Mouse (Mus musculus) CD4-positive, CD25-positive, alpha-beta regulatory T cell, adult 4 months (primary cell): ENCODE results near the gene Vps37b. TPM values are rescaled to one million over a fixed set of nuclear protein-coding genes. Genes with fewer than 3 reads are reported as not detected.
A peak's percentile ranks its signal among the peaks of the same experiment; 100 is the strongest.

Experiments used
- ATAC-seq: one replicate; pipeline ENCODE4 v1.8.0; 2017
- polyA plus RNA-seq, 2 experiments: library from polyadenylated mRNA; unstranded; fragments of 100-300 nt; shearing (Covaris generic); gene quantifications; one replicate each; pipeline ENCODE4 v1.2.1; 2017

The Vps37b gene
- polyA plus RNA-seq, 2 experiments from 2014 or later, result 17.8 to 22.1 TPM

DNA sequence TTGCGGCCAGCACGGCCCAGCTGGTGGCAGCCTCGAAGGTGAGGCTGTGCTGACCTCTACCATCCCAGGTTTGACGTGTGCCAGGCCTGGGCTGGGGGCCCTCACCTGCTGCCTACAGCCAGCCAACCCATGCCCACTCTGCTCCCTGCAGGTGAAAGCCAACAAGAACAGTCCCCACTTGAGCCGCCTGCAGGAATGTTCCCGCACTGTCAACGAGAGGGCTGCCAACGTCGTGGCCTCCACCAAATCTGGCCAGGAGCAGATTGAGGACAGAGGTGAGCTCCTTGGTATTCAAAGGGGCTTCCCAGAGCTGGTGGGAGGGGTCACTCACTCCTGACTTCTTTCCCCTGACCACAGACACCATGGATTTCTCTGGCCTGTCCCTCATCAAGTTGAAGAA lies 30.8 kb downstream of the Vps37b start:
- ATAC-seq, result no peak

DNA sequence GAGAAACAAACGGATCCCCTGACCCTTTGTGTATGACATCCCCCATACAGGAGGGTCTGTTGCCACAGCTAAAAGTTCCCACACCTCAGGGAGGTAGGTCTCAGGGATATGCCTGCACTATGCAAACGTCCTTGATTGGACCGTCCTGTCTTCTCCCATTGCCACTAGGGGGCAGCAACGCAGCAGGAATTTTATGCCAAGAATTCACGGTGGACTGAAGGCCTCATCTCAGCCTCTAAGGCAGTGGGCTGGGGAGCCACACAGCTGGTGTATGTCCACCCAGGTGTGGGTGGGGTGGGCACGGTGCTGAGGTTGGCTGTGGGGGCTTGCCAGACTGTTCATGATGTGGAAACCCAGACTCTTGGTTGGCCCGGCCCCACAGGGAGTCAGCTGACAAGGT lies 31.2 kb downstream of the Vps37b start:
- peak; percentile 78 for ATAC-seq

DNA sequence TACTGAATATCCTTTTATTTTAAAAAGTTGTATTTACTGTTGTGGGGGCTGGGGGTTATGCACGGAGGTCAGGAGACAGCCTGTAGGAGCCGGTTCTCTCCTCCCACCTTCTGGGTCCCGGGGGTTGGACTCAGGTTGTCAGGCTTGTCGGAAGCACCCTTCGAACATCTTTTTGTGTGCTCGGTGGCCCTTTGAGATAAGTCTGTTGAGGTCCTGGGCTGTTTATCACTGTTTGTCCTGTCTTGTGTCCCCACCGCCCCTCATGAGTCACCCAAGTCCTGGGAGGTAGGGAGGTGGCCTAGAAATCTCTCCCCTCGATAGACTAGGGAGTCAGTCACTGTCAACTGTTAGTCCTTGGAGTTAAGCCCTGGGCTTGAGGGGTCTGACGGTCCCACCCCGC lies 33.7 kb downstream of the Vps37b start:
- no peak for ATAC-seq

GRCm38 (mm10) chr5:123997811-123998210 lies 34.3 kb downstream of the Vps37b start:
- ATAC-seq, result no peak

DNA sequence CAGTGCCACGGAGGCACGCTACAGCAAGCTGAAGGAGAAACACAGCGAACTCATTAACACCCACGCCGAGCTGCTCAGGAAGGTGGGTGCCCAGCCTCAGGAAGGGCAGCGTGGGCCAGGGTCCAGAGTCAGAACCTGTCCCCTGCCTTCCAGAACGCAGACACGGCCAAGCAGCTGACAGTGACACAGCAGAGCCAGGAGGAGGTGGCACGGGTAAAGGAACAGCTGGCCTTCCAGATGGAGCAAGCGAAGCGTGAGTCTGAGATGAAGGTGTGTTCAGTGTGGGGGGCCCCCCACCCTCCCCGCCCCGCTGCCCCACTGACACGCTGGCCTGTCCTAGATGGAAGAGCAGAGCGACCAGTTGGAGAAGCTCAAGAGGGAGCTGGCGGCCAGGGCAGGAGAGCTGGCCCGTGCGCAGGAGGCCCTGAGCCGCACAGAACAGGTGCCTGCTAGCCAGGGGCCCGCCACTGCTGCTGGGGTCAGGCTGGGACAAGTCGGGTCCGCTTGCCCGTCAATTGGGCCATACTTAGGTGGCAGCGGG lies 34.8 kb downstream of the Vps37b start:
- ATAC-seq, result no peak

DNA sequence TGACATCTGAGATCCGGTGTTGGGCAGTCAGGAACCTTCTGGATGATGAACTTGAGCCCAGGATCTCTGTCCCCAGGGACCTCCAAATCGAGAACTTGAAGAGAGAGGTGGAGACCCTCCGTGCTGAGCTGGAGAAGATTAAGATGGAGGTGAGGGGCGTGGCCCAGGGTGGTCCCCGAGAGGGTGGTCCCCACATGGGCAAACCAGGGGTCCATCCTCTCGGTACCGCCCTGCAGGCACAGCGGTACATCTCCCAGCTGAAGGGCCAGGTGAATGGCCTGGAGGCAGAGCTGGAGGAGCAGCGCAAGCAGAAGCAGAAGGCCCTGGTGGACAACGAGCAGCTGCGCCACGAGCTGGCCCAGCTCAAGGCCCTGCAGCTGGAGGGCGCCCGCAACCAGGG lies 35.4 kb downstream of the Vps37b start:
- ATAC-seq, result no peak

DNA sequence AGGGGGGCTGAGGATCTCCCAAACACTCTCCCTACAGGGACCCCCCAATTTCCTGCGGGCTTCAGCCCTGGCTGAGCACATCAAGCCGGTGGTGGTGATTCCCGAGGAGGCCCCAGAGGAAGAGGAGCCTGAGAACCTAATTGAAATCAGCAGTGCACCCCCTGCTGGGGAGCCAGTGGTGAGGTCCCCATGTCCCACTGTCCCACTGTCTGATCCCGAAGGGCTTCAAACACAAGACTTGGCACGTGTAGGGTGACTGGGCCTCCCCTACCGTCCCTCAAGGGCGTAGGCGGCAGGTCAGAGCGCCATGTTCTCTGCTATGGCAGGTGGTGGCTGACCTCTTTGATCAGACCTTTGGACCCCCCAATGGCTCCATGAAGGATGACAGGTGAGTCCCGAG lies 35.9 kb downstream of the Vps37b start:
- no peak for ATAC-seq

DNA sequence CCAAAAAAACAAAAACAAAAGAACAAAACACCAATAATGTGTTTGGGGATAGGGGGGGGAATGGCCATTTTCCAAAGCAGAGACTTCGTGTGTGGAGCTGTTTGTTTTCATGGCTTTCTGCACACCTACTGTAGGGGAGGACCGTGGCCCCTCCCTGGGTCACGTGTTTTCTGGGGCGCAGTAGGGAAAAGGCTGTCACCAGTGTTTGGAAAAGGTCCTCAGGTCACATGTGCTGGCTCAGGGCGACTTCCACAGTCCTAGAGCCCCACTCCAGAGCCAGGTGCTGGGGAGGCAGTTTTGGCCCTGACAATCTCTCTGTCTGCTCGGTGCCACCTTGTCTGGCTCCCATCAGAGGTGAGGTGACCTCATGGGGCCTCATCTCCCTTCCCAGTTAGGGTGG lies 36.7 kb downstream of the Vps37b start:
- ATAC-seq, result no peak

DNA sequence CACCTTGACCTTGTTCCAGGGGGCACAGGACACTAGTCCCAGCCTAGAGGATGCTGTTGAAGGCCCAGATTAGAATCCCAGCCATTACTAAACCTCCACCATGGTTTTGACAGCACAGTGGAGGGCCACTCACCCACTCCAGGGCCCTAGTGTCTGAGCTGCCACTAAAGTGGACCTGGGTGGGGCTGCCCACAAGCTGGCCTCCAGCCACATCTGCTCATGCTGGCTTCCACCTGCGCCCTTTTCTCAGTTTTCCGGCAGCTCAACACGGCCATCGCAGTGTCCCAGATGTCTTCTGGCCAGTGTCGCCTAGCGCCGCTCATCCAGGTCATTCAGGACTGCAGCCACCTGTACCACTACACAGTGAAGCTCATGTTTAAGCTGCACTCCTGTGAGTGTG lies 37.6 kb downstream of the Vps37b start:
- no peak for ATAC-seq

DNA sequence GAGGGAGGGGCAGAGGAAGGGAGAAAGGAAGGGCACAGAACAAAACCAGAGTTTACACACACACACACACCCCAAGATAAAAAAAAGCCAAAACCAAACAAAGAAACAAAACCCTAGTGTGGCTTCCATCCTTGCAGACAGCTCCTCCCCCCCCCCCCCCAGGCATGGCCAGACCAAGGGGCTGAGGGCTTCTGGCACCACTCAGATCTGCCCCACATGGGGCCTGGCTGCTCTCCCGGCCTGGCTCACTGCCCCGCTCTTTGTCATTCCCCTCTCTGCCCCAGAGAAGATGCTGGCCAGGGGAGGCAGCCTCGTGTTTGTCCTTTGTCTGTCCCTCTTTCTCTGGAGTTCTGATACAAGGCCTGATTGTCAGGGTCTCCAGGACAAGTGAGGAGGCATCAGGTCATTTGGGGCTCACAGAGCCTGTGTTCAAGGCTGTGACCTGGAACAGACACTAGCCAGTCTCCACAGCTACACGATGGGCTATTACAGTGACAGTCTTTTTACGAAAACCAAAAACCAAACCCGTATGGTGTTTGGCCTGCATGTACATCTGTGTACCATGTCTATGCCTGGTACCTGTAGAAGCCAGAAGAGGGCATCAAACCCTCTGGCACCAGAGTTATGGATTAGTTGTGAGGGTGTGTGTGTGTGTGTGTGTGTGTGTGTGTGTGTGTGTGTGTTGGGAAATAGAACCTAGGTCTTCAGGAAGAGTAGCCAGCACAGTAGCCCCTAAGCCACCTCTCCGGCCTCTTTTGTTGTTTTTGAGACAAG lies 38.6 kb downstream of the Vps37b start:
- ATAC-seq, result no peak

DNA sequence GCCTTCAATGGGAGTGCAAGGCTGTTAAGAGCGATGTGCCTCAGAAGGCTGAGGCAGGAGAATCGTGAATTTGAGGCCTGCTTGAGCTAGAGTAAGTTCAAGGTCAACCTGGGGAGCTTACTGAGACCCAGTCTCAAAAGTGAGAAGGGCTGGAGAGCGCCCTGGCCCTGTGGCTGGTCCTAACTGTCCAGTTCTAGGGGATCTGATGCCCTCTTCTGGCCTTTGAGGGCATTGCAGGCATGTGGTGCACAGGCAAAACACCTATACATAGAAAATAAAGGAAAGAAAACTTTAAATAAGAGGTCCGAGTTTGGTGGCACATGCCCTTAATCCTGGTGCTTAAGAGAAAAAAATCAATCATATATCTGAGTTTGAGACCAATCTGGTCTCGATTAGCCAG lies 39.3 kb downstream of the Vps37b start:
- ATAC-seq, result no peak

DNA sequence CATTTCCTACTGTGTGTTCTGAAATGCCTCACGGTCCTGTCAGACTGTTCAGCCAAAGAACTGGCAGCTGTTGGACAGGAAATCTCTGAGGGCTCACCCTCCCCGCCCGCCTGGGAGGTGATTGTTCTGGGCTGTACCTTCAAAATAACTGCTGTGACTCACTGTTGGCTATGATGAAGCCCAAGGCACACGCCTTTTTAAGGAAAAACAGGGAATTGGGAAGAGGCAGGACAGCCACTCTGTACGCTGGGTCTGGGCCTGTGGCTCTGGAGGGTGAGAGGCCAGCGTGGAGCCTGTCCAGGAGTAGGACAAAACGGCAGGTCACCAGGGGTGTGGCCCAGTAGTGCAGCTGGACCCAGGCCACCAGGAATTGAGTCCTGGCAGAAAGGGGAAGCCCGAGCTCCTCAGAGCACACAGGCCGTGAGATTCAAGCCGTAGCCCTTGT lies 39.9 kb downstream of the Vps37b start:
- no peak for ATAC-seq

- ATAC-seq, result no peak
Observed at GRCm38 (mm10) chr5:123991321-123991720, 40.7 kb downstream of the Vps37b start.

DNA sequence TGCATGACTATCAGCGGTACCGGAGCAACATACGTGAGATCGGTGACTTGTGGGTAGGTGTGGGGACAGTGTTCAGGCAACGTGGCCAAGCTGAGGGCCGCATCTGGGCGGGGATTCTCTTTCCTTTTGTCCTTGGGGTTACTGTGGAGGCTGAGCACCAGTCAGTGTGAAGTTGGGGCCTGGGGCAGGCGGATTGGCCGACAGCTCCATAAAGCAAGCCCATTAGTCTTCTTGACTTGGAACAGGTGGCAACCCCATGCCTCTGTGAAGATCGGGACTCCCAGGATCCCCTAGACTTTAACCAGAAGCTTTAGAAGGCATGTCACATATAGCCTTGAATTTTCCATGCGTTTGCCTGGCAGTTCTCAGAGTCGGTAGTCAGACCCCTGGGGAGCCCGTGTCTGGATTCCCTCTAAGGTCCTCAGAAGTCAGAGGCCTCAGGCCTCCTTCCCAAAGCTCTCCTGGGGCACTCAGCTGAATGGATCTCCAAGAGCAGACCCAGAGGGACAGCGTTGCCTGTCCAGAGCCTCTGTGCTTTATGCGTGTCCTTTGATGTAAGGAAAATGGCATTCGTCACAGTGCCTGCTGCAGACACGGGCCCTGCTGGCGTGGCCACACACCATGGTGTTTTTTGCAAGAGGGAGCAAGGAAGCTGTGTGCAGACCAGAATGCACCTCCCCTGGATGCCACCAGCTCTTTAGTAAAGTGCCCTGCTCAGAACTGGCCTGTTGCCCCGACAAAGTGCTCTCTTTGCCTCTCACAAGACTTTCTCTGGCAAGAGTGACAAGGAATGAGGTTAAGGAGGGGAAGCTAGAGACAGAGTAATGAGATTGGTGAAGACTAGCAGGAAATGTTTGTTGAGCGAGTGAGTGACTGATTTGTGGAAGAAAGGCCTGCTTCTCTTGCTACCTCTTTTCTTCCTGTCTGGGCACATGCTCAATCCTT lies 41.9 kb downstream of the Vps37b start:
- ATAC-seq, result no peak

DNA sequence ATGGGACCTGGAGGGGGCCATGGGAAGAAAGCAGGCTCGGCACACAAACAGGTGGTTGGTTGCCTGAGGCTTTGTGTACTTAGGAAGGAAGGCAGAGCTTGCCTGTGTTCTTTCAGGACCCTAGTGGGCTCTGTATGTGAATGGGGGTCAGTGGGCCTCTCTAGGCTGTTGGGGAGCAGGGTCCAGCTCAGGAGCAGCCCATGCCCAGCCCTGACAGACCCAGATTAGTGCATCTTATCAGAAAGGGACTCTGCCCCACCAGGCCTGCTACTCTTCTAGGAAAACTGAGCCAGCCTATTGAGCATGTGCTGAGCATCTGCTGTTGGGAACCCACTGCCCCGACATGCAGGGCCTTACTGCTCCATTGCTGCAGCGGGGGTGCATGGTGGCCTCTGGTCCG lies 44.6 kb downstream of the Vps37b start:
- ATAC-seq, result no peak

GRCm38 (mm10) chr5:123986925-123987324 lies 45.1 kb downstream of the Vps37b start:
- ATAC-seq, result no peak

DNA sequence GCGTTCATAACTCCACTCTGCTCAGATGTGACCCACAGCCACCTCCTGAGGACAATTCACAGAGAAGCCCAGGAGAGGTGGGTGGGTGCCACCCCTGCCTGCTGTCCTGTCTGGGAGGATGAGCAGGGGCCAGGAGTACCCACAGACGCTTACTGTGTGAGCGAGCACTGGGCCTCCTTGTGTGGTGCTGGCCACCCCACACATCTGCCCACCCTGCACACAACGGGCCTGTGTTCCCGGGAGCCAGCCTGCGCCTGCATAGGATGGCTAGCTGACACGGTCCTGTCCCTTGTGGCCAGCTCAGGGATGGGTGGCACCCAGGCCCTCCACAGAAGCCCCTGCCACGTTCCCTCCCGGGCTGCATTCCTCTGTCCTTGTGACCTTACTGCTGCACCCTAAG lies 46.6 kb downstream of the Vps37b start:
- no peak for ATAC-seq

DNA sequence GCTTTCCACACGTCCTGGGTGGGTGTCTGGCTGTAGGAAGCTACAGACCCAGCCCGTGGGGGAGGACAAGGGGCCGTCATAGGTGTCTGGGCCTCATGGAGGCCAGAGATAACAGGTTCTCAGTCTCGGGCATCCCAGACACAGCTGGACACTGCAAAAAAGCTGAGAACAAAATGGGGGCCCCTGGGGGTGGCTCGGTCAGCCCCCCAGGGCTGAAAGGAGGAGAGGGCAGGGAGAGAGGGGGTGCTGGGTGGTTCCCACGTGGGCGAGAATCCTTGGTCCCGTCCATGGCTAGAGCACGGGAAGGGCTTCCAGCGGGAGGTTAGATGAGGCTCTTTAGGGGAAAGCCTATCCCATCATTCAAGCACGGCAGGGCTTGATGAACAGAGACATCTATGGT lies 49.2 kb downstream of the Vps37b start:
- no peak for ATAC-seq

DNA sequence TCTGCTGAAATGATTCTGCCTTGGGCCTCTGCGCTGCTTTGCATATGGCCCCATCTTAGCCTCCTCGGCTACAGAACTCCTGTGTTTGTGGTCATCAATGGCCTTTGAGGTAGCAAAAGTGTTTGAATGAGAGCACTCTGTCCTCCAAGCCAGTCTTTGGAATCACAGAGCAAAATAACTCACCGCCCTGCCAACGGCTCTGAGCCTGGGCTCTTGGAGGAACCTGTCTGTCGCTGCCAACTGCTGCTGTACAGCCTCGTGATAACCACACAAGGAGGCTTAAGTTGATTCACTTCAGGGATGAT lies 50.9 kb downstream of the Vps37b start:
- no peak for ATAC-seq

DNA sequence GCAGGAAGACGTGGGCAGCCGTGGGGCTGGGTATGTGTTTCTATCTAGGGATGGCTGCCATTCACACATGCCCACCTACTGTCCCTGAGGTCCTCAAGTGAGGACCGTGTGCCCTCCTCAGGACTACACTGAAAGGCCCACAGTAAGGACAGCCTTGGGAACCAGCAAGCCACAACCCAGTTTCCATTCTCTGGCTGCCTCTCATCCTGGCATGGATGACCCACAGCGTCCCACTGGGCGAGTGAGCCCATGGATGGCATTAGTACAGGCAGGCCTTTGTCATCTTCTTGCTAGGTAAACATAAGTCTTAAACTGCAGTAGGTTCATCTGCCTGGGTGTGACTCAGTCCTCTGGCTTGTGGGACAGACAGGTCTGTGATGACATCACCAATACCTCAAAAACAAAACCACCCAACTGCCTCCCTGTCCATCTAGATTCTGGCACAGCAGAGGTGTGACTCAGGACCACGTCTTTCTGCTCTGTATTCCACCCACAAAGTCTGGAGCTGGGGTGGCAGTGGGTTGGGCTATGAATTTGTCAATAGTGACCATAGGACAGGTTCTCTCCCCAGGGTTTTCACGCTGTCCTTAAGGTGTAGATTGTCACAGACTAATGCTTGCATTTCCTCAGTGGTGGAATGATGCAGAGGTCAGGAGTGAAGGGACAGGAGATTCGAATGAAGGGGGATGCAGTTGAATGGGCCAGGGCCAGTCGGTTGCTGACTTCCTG lies 51.4 kb downstream of the Vps37b start:
- ATAC-seq, result peak; percentile 64

- no peak for ATAC-seq
Observed at GRCm38 (mm10) chr5:123979980-123980369, 52.1 kb downstream of the Vps37b start.

- no peak for ATAC-seq
Observed at GRCm38 (mm10) chr5:123979221-123979979, 52.7 kb downstream of the Vps37b start.
